ENCODE assay signal across 8 mouse cellular contexts in the genomic region with DNA sequence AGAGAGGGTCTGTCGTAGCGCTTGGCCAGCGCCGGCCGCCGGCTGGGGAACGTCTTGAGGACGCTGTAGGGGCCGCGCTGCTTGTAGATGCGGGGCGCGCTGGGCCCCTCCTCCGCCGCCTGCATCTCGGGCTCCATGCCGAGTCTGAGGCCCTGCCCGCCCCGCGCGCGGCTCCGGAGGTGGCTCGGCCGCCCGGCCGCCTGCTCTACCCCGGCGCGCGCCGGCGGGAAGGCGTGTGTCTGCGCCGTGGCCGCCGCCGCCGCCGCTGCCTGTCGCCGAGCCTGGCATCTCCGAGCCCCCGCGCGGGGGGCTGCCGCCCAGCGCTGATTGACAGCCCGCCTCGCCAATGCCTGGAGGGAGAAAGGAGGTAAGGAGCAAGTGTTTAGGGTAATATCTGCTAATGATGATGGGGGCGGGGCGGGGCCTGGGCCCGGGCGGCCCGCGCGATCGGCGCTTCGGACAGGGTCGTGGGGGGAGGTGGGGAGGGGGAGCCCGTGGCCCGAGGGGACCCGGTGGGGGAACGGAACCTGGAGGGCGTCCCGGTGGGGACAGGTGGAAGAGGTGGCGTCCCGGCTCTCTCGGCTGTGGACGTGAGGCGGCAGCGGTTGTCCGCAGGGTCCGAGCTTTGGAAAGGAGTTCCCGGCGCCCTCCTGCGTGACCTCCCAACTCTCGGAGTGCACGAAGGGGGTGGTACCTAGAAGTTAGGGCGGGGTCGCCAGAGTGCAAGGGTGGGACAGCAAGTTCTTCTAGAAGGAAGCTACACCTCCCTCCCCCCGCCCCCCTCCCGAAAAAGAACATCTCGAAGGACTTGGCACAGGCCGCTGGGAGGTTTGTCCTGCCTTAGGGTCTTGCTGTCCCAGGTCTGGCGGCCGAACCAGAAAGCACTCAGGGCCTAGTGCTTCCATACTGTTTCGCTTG. TPM values are rescaled to one million over a fixed set of nuclear protein-coding genes. Genes with fewer than 3 reads are reported as not detected.
DNase-seq lines count a peak whose midpoint lies in the region; ATAC-seq lines count a peak whose summit lies in the region.

A gene (minus strand): TSS at position 868 of the 918 bp plus-strand sequence.

- peaks cover 4% of the 10 kb centered on the region for H3K4me1 ChIP-seq in hindbrain, embryonic 11.5 days (replicated peaks; ENCODE audit: control insufficient read depth, insufficient read depth, low read length)

- H3K27me3 ChIP-seq in hindbrain, embryonic 11.5 days (ENCODE audit: control insufficient read depth, insufficient read depth, low read length): peaks cover 6% of the 10 kb centered on the region; the same call in 1 of the 2 replicates

- peak; percentile 81 for ATAC-seq in frontal cortex, adult (ENCODE audit: low TSS enrichment)
- ATAC-seq in hindbrain, embryonic 11.5 days (ENCODE audit: low FRiP score): peak; percentile 80

- WGBS in hindbrain, embryonic 11.5 days: under 1% methylated on average over 75 of the region's 90 CpGs

- H3K27ac ChIP-seq in hindbrain, embryonic 11.5 days (ENCODE audit: low read depth, low read length): peak within 1 kb of the TSS; percentile 63; the same call in 1 of the 2 replicates

- peak within 1 kb of the TSS; percentile 77 for H3K4me2 ChIP-seq in hindbrain, embryonic 11.5 days (replicated peaks; ENCODE audit: low read depth, low read length)

- no peaks in the 10 kb centered on the region for H3K36me3 ChIP-seq in hindbrain, embryonic 11.5 days (ENCODE audit: control insufficient read depth, insufficient read depth, low read length)

- DNase-seq in MN1 (ENCODE audit: low spot score): peak; percentile 91
- peak; percentile 57 to 67 for DNase-seq in cerebellum, adult 18-20 months
- DNase-seq in hindbrain, embryonic 11.5 days (ENCODE audit: low spot score): peak; percentile 90
- DNase-seq in layer of hippocampus, postnatal 36 days: peak; percentile 81 to 82
- peak; percentile 67 for DNase-seq in lung, postnatal 14 days
- peak; percentile 88 for DNase-seq in retina, embryonic 14.5 days (ENCODE audit: low spot score)
- DNase-seq in thymus, postnatal 36 days: peak; percentile 48 to 58

- no peaks in the 10 kb centered on the region for H3K9me3 ChIP-seq in hindbrain, embryonic 11.5 days (ENCODE audit: control insufficient read depth, low read length)

- peak within 1 kb of the TSS; percentile 83 for H3K9ac ChIP-seq in hindbrain, embryonic 11.5 days (ENCODE audit: low read depth, low read length)

- peak within 1 kb of the TSS; percentile 65 for H3K4me3 ChIP-seq in hindbrain, embryonic 11.5 days (ENCODE audit: low read depth, low read length)

RNA-seq across cellular contexts. Expression of the gene that starts here (rescaled TPM):
- polyA plus RNA-seq in hindbrain, embryonic 11.5 days (2014; fragmentation: Nextera tagmentation; extraction: Ambion mirVana): 11.0 and 13.5 TPM in 2 replicates
- 10 to 100 TPM; 10.3 to 11.1 TPM for total RNA-seq in layer of hippocampus, postnatal 36 days (2021)

Comparison
In these comparisons a context has a peak if more than half of its experiments do, and no peak if none do; other contexts are left out.
1. Peak in every context shown above with its lines: DNase-seq, ATAC-seq, H3K4me3 ChIP-seq and H3K27ac ChIP-seq.